Mouse (Mus musculus): ENCODE results near the gene Tmem53. TPM values are rescaled to one million over a fixed set of nuclear protein-coding genes. Genes with fewer than 3 reads are reported as not detected.
A peak's percentile ranks its signal among the peaks of the same experiment; 100 is the strongest.

The Tmem53 gene
- total RNA-seq (2021), result 1 to 10 TPM; 4.5 to 6.9 TPM
- long read RNA-seq, experiment 1, partial matches to known transcripts, result 0 of 4 reads
- long read RNA-seq, experiment 1, other reads (novel, unspliced or antisense), result 0 of 4 reads
- long read RNA-seq, experiment 2, partial matches to known transcripts, result 0 of 3 reads
- long read RNA-seq, experiment 2, other reads (novel, unspliced or antisense), result 0 of 3 reads

DNA sequence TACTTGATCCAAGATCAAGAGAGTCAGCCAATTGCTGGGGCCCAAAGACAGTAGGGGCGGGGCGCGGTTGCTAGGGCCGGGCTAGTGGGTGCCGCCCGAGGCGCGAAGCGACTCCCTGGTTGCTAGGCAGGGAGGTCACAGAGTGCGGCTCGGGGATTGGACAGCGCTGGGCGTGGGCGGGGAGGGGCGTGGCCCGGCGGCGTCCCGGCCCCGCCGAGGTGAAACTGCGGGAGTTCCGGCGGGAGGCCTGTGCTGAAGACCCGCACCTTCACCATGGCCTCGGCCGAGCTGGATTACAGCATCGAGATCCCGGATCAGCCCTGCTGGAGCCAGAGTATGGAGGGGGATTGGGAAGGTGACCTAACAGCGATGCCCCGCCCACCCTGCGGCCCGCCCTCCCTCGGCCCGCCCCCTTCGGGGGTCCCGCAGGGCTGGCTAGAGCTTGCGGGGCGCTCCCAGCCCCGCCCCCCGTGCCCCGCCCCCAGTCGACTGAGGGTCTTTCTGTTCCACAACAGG, at the start of gene Tmem53, which contains the start of gene Armh1:
Gene Tmem53, plus strand, starts transcription at position 151 of the 516 bp plus-strand sequence.
Gene Armh1, minus strand, starts transcription at position 325 of the 516 bp plus-strand sequence.
- peak; percentile 88 for DNase-seq (ENCODE audit: low spot score)

GRCm38 (mm10) chr4:117202046-117202991, 49.4 kb upstream of the Tmem53 start:
- peak; percentile 34 for DNase-seq (ENCODE audit: low spot score)

- no peak for DNase-seq (ENCODE audit: low spot score)
Measured at GRCm38 (mm10) chr4:117202992-117203354, 48.8 kb upstream of the Tmem53 start.

- no peak for DNase-seq (ENCODE audit: low spot score)
Measured at GRCm38 (mm10) chr4:117209592-117209991, 42.2 kb upstream of the Tmem53 start.

GRCm38 (mm10) chr4:117210147-117211074, 41.3 kb upstream of the Tmem53 start:
- peak; percentile 79 for DNase-seq (ENCODE audit: low spot score)

DNA sequence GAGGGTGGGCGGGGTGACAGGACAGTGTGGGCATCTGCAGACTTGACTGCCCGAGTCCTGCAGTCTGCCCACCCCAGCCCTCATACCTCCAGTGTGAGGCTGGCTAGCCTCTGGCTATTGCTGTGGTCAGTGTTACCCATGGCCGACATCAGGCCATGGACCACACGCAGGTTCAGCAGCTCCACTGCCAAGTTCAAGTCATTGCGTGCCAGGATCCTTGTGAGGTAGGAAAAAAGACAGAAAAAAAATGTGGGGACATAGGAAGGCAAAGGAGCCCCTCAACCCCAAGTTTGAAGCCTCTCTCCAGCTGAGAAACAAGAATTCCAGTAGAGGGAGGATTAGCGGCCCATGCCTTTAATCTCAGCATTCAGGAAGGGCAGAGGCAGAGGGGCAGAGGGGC, 37.5 kb upstream of the Tmem53 start:
- DNase-seq (ENCODE audit: low spot score), result no peak

GRCm38 (mm10) chr4:117217029-117217428, 34.7 kb upstream of the Tmem53 start:
- DNase-seq (ENCODE audit: low spot score), result no peak

- DNase-seq (ENCODE audit: low spot score), result peak; percentile 38
Measured at GRCm38 (mm10) chr4:117218517-117219219, 33.1 kb upstream of the Tmem53 start.

- DNase-seq (ENCODE audit: low spot score), result no peak
Measured at GRCm38 (mm10) chr4:117220741-117221515, 30.8 kb upstream of the Tmem53 start.

DNA sequence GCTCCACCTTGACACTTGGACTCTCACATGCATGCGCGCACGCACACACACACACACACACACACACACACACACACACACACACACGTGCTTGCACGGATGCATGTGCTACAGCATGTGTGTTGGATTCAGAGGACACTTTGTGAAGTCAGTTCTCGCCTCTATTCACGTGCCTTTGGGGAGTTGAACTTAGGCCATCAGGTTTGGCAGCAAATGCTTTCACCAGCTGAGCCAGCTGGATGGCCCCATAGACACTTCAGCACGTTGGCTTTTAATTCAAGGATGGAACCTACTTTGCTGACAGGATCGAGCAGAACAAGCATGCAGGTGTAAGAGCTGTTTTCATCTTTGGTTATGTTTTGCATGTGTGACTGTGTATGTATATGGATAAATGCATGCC, 29.9 kb upstream of the Tmem53 start:
- DNase-seq (ENCODE audit: low spot score), result no peak

DNA sequence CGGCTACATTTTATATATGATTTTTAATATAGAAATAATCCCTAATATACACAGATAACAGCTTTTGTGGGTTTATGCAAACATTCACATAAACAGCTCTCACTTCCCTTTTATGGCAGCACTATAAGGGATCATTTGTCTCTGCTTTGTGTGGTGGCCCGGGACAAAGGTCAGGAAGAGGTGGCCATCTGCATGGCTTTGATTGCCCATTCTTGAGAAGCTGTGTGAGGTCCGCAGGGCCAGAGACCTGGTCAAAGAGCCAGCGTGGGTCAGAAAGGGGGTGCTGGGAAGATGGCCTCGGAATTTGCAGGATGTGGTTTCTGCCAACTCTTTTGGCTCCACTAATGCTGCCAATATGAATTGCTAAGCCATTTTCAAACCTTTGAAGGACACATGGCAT, 28.8 kb upstream of the Tmem53 start:
- no peak for DNase-seq (ENCODE audit: low spot score)

DNA sequence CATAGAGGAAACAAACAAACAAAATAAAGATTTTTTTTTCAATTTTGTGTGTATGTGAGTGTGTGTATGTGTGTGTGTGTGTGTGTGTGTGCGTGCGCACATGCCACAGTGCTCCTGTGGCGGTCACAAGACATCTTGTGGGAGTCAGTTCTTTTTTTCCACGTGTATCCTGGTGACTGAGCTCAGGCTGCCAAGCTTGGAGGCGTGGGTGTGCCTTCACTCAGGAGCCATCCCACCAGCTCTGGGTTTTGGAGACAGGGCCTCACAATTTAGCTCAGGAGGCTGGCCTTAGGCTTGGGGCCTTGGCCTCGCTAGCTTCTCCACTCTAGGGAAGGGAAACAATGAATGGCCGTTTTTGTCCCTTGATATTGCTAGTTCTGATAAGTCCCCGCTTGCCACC, 27.6 kb upstream of the Tmem53 start:
- DNase-seq (ENCODE audit: low spot score), result no peak

DNA sequence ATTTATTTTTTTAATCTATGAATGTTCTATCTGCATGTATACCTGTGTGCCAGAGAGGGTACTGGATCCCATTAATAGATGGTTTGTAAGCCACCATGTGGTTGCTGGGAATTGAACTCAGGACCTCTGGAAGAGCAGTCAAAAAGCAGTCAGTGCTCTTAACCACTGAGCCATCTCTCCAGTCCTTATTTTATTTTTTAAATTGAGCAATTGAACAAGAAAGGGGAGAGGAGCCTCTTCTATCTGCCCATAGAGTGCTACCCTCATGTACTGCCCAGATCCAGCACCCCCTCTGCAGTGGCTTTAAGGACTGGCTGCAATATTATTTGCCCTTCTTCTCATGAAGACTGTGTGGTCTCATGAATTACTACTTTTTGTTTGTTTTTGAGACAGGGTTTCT, 26.5 kb upstream of the Tmem53 start:
- no peak for DNase-seq (ENCODE audit: low spot score)

- no peak for DNase-seq (ENCODE audit: low spot score)
Measured at GRCm38 (mm10) chr4:117229590-117229989, 22.2 kb upstream of the Tmem53 start.

GRCm38 (mm10) chr4:117230331-117230730, 21.4 kb upstream of the Tmem53 start:
- no peak for DNase-seq (ENCODE audit: low spot score)

GRCm38 (mm10) chr4:117231208-117231607, 20.5 kb upstream of the Tmem53 start:
- no peak for DNase-seq (ENCODE audit: low spot score)

- no peak for DNase-seq (ENCODE audit: low spot score)
Measured at GRCm38 (mm10) chr4:117234166-117234741, 17.5 kb upstream of the Tmem53 start.

GRCm38 (mm10) chr4:117235822-117236221, 15.9 kb upstream of the Tmem53 start:
- peak; percentile 25 for DNase-seq (ENCODE audit: low spot score)

DNA sequence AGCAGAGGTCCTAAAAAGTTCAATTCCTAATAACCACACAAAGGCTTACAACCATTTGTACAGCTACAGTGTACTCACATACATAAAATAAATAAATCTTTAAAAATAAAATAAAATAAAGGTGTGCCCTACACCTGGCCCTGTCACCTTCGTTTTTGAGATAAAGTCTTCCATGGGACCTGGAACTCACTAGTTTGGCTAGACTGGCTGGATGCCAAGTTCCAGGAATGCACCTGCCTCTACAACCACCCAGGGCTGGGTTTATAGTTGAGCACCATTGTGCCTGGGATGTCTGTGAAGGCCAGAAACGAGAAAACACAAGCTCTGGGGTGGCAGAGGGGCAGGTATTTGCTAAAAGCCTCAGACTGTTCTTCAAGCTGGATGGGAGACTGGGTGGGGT, 12.6 kb upstream of the Tmem53 start:
- no peak for DNase-seq (ENCODE audit: low spot score)

GRCm38 (mm10) chr4:117240867-117241266, 10.9 kb upstream of the Tmem53 start:
- DNase-seq (ENCODE audit: low spot score), result no peak

All from gastrocnemius, adult 18-20 months (tissue).